Mouse (Mus musculus) limb, embryonic 14.5 days (tissue): ENCODE data around the gene Mecp2. TPM values are rescaled to one million over a fixed set of nuclear protein-coding genes. Genes with fewer than 3 reads are reported as not detected.
"Not testable (repeated sequence)": the region's sequence is repeated elsewhere in the genome, so short reads cannot be mapped to it uniquely, and the experiment has no call there.

Experiments used
- ATAC-seq: fragments of 200-750 bp; cut with Nextera tagmentation; 2 replicates; pipeline ENCODE4 v1.8.0; 2017; ENCODE audit warnings: low read depth, moderate number of reproducible peaks, moderate TSS enrichment; ENCODE audit not compliant: low FRiP score
- DNase-seq: peaks from one replicate; pipeline ENCODE4 v3.0.0-alpha.2; 2015; ENCODE audit warnings: low spot score
- H3K27ac ChIP-seq: fragments of 300-500 bp; sonication (generic); replicated peaks from 2 replicates; pipeline ENCODE4 v1.5.1; 2014; ENCODE audit warnings: low read depth, mild to moderate bottlenecking, low read length, moderate library complexity, mixed read lengths
- H3K27me3 ChIP-seq: fragments of 300-500 bp; sonication (generic); 2 replicates; pipeline ENCODE4 v1.6.1; 2014; ENCODE audit warnings: low read length, mixed read lengths; ENCODE audit not compliant: control insufficient read depth, insufficient read depth
- H3K36me3 ChIP-seq: fragments of 300-500 bp; sonication (generic); 2 replicates; pipeline ENCODE4 v1.6.1; 2014; ENCODE audit warnings: mild to moderate bottlenecking, low read length, moderate library complexity, mixed read lengths; ENCODE audit not compliant: control insufficient read depth, insufficient read depth
- H3K4me1 ChIP-seq: fragments of 300-500 bp; sonication (generic); 2 replicates; pipeline ENCODE4 v1.6.1; 2014; ENCODE audit warnings: antibody characterized with exemption, low read length, mixed read lengths; ENCODE audit not compliant: control insufficient read depth, insufficient read depth
- H3K4me2 ChIP-seq: fragments of 300-500 bp; sonication (generic); replicated peaks from 2 replicates; pipeline ENCODE4 v1.6.1; 2014; ENCODE audit warnings: low read depth, mild to moderate bottlenecking, low read length, moderate library complexity; ENCODE audit not compliant: severe bottlenecking
- H3K4me3 ChIP-seq: fragments of 300-500 bp; sonication (generic); replicated peaks from 2 replicates; pipeline ENCODE4 v1.5.1; 2014; ENCODE audit warnings: low read length
- H3K9ac ChIP-seq: fragments of 300-500 bp; sonication (generic); 2 replicates; pipeline ENCODE4 v1.6.1; 2014; ENCODE audit warnings: mild to moderate bottlenecking, low read depth, low read length, moderate library complexity; ENCODE audit not compliant: severe bottlenecking
- H3K9me3 ChIP-seq: fragments of 300-500 bp; sonication (generic); 2 replicates; pipeline ENCODE4 v1.6.1; 2016; ENCODE audit warnings: low read length; ENCODE audit not compliant: control insufficient read depth
- POLR2A ChIP-seq: fragments of 200-500 bp; IDR thresholded peaks from 2 replicates; pipeline ENCODE4 v1.8.0; 2012; ENCODE audit warnings: inconsistent platforms, mild to moderate bottlenecking, moderate library complexity, borderline replicate concordance; ENCODE audit not compliant: insufficient read depth, insufficient read length; ENCODE audit errors: extremely low read depth
- WGBS: fragments of 180-500 bp; shearing (Covaris S2); extraction: QIAGEN DNeasy Blood & Tissue Kit; methylation state at CpG from one replicate; pipeline ENCODE4 v1.1.7; 2014; 5-methylcytosine and 5-hydroxymethylcytosine counted together
- polyA plus RNA-seq, 2 experiments: library from polyadenylated mRNA; depleted of rRNA in 1 of 2; stranded (reverse) in 1 of 2; unstranded in 1 of 2; fragments of >200 nt; fragmentation: Nextera tagmentation in 1 of 2; extraction: Ambion mirVana in 1 of 2; gene quantifications; 2 replicates each; pipeline versions ENCODE4 v1.2.1 to v1.2.3; 2012 to 2014

The Mecp2 gene
- polyA plus RNA-seq (2012; rRNA removed), result 12.3 and 13.0 TPM in 2 replicates
- 9.0 and 11.1 TPM in 2 replicates for polyA plus RNA-seq (2014; fragmentation: Nextera tagmentation; extraction: Ambion mirVana)

DNA sequence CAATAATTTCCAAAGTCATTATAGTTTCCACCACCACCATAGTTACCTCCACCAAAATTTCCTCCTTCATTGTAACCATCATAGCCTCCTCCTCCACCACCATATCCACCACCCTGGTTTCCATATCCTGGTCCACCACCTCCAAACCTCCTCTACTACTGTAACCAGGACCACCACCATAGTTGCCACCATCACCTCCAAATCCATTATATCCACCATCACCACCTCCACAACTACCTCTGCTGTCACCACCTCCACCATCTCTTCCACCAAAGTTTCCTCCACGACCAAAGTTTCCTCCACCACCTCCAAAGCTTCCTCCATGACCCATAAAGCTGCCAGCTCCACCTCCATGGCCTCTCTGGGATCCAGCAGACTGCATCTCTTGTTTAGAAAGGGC, at the start of gene Mecp2:
Gene Mecp2 (minus strand): TSS at position 101 of the 400 bp plus-strand sequence.
- H3K27me3 ChIP-seq, ATAC-seq, H3K4me3 ChIP-seq, H3K4me2 ChIP-seq, H3K4me1 ChIP-seq, H3K9ac ChIP-seq, H3K27ac ChIP-seq, H3K36me3 ChIP-seq, H3K9me3 ChIP-seq, DNase-seq: not testable (repeated sequence)
- WGBS, result 38% methylated on average over 1 of the region's 1 CpGs

DNA sequence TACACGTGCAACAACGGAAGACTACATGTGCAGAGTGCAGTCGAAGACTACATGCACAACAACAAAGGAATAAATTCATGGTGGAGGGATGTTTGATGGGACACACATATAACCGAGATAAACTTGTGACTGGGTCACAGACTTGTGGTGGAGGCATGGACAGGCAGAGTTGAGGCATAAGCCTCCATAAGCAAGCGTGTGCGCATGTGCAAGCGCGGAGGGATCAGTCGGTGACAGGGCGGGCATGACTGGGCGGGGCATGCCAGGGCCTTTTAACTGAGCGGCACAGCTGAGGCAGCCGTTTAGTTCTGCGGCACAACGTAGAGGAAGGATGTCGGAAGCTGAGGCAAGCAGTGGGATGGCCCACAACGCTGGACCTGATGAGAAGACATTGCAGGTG, 41.8 kb upstream of the Mecp2 start, which contains the start of gene Tktl1:
Gene Tktl1 (plus strand): TSS at position 301 of the 400 bp plus-strand sequence.
- H3K36me3 ChIP-seq, result no peaks in the 10 kb centered on the region
- no peak for TF ChIP-seq POLR2A
- no peak within 1 kb of the TSS for H3K4me2 ChIP-seq
- no peak within 1 kb of the TSS for H3K4me3 ChIP-seq
- 90% methylated on average over 17 of the region's 17 CpGs for WGBS
- H3K4me1 ChIP-seq, result no peaks in the 10 kb centered on the region
- H3K9me3 ChIP-seq, result no peaks in the 10 kb centered on the region
- DNase-seq, result no peak
- H3K9ac ChIP-seq, result no peak within 1 kb of the TSS
- no peak for ATAC-seq
- H3K27ac ChIP-seq, result no peak within 1 kb of the TSS
- no peaks in the 10 kb centered on the region for H3K27me3 ChIP-seq

DNA sequence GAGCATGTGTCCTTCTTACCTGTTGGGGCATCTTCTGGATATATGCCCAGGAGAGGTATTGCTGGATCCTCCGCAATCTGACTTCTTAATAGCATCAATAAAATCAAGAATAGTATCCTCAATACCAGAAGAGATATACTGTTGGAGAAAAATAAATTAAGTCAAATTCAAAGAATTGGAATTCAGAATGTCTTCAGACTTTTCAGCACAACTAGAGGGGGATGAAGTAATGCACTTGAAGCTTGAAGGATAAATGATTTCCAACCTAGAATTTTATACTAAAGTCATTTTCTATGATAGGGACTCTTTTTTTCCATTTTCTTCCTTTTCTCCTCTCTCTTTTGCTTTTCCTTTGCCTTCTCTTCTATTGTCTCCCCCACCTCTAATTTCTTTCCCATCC, 32.6 kb upstream of the Mecp2 start, which contains the start of gene Tex28:
Gene Tex28 (minus strand): TSS at position 101 of the 400 bp plus-strand sequence.
- H3K4me3 ChIP-seq, result no peak within 1 kb of the TSS
- DNase-seq (no peak), ATAC-seq (no peak)
- H3K36me3 ChIP-seq, result no peaks in the 10 kb centered on the region
- no peak for TF ChIP-seq POLR2A
- H3K9ac ChIP-seq, result no peak within 1 kb of the TSS
- no peak within 1 kb of the TSS for H3K27ac ChIP-seq
- no peaks in the 10 kb centered on the region for H3K27me3 ChIP-seq
- no peak within 1 kb of the TSS for H3K4me2 ChIP-seq
- 83% methylated on average over 1 of the region's 1 CpGs for WGBS
- H3K9me3 ChIP-seq, result no peaks in the 10 kb centered on the region
- H3K4me1 ChIP-seq, result no peaks in the 10 kb centered on the region

DNA sequence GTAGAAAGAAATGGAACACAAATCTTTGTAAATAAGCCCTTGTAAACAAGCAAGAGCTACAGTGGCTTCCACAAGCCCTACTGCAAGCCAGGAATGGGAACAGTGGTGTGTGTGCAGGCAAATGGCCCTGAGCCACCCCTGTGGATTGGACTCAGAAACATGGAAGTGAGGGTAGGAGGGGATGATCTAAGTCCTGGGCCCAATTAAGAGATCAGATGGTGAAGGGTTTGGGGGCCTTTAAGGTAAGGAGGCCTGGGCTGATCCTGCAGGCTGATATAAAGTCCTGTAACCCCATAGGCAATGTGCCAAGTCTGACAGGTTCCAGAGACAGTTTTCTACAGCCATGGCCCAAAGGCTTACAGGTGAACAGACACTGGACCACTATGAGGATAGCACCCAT, 8.0 kb downstream of the Mecp2 start, which contains the start of gene Opn1mw:
Gene Opn1mw (plus strand): TSS at position 301 of the 400 bp plus-strand sequence.
- DNase-seq (no peak), ATAC-seq (no peak)
- Histone ChIP-seq H3K36me3 (no peaks in the 10 kb centered on the region), H3K4me2 (no peak within 1 kb of the TSS), H3K27me3 (no peaks in the 10 kb centered on the region), H3K4me1 (no peaks in the 10 kb centered on the region), H3K9me3 (no peaks in the 10 kb centered on the region), H3K9ac (no peak within 1 kb of the TSS), H3K27ac (no peak within 1 kb of the TSS), H3K4me3 (no peak within 1 kb of the TSS)
- TF ChIP-seq POLR2A, result no peak

DNA sequence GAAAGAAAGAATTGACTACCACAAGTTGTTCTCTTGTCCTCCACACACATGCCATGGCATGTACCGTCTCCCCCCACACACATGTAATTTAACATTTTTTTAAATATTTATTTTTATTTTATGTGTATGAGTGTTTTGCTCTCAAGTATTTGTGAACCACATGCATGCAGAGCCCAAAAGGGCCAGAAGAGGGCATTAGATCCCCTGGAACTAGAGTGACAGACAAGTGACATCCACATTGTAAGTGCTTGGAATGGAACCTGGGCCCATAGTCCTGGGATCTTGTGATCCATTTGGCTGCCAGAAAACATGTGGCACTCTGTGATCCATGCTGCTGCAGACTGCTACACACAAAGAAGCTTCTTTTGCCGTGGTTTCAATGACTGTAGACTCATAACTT, 10.2 kb downstream of the Mecp2 start:
- 56% methylated on average over 2 of the region's 2 CpGs for WGBS
- H3K9me3 ChIP-seq, result no peaks in the 10 kb centered on the region
- H3K4me1 ChIP-seq, result no peaks in the 10 kb centered on the region
- no peak for TF ChIP-seq POLR2A
- H3K9ac ChIP-seq, result no peak overlapping the region
- no peak overlapping the region for H3K4me2 ChIP-seq
- H3K36me3 ChIP-seq, result no peaks in the 10 kb centered on the region
- H3K4me3 ChIP-seq, result no peak overlapping the region
- DNase-seq (no peak), ATAC-seq (no peak)
- H3K27ac ChIP-seq, result no peak overlapping the region
- H3K27me3 ChIP-seq, result no peaks in the 10 kb centered on the region

DNA sequence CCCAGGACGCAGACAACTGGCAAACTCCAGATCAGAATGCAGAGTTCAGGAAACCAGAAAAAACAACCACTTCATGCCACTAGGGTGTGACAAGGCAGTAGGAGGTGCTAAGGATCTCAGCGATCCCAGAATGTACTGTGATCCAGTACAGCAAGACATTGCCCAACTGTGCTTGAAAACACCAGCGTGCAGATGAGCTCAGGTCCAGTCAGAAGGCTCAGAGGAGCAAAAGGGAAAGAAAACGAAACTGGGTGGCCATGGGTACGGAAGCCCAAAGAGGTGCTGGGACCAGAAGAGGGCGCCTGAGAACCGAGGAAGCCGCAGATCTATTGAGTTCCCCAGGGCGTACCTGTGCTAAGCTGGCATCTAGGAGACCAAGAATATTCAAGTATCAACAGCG, 19.7 kb downstream of the Mecp2 start:
- Histone ChIP-seq H3K4me3 (peak overlapping the region; percentile 21), H3K27me3 (no peaks in the 10 kb centered on the region), H3K4me1 (no peaks in the 10 kb centered on the region), H3K9me3 (no peaks in the 10 kb centered on the region), H3K27ac (no peak overlapping the region), H3K36me3 (no peaks in the 10 kb centered on the region), H3K4me2 (peak overlapping the region; percentile 38), H3K9ac (no peak overlapping the region)
- no peak for ATAC-seq
- 25% methylated on average over 10 of the region's 10 CpGs for WGBS
- TF ChIP-seq POLR2A, result no peak
- DNase-seq, result no peak
